Mouse (Mus musculus) ES-E14 (cell line): ENCODE results near the gene Tnnt3. TPM values are rescaled to one million over a fixed set of nuclear protein-coding genes. Genes with fewer than 3 reads are reported as not detected.

ENCODE experiments used
- DNase-seq: peaks from one replicate; pipeline ENCODE4 v3.0.0-alpha.2; 2013; ENCODE audit warnings: low read depth, low spot score
- H3K27ac ChIP-seq: 2 replicates; pipeline ENCODE4 v1.5.1; 2012; ENCODE audit warnings: low read depth, mild to moderate bottlenecking, low read length, moderate library complexity, mixed read lengths; ENCODE audit not compliant: poor library complexity, insufficient read depth, severe bottlenecking
- H3K36me3 ChIP-seq: 2 replicates; pipeline ENCODE4 v1.6.1; 2012; ENCODE audit warnings: mild to moderate bottlenecking, low read length, moderate library complexity, mixed read lengths; ENCODE audit not compliant: control insufficient read depth, poor library complexity, insufficient read depth, severe bottlenecking
- H3K4me1 ChIP-seq, 2 experiments: fragments of 150-350 bp in 1 of 2; sonication (generic) in 1 of 2; 2 replicates each; pipeline ENCODE4 v1.6.1; 2012; ENCODE audit warnings: low read length in 2 of 2, mild to moderate bottlenecking in 1 of 2, mixed read lengths in 1 of 2; ENCODE audit not compliant: control insufficient read depth in 2 of 2, insufficient read depth in 2 of 2, poor library complexity in 1 of 2
- H3K4me3 ChIP-seq, 2 experiments: fragments of 150-350 bp in 1 of 2; sonication (generic) in 1 of 2; 2 replicates each; pipeline ENCODE4 v1.5.1; 2012; ENCODE audit warnings: low read length in 2 of 2, low read depth in 1 of 2, mild to moderate bottlenecking in 1 of 2, mixed read lengths in 1 of 2; ENCODE audit not compliant: insufficient read depth in 1 of 2, poor library complexity in 1 of 2, severe bottlenecking in 1 of 2
- H3K9ac ChIP-seq: 2 replicates; pipeline ENCODE4 v1.6.1; 2012; ENCODE audit warnings: low read depth, mild to moderate bottlenecking, low read length, mixed read lengths; ENCODE audit not compliant: poor library complexity, insufficient read depth, severe bottlenecking
- H3K9me3 ChIP-seq: fragments of 150-350 bp; sonication (generic); 2 replicates; pipeline ENCODE4 v1.6.1; 2012; ENCODE audit warnings: low read depth, mild to moderate bottlenecking, low read length; ENCODE audit not compliant: control insufficient read depth, insufficient read depth
- CHD2 ChIP-seq: IDR thresholded peaks from 2 replicates; pipeline ENCODE4 v1.6.1; 2014; ENCODE audit warnings: mild to moderate bottlenecking, low read depth, low read length, inconsistent platforms
- HCFC1 ChIP-seq: IDR thresholded peaks from 2 replicates; pipeline ENCODE4 v1.6.1; 2012; ENCODE audit warnings: low read length, inconsistent platforms, borderline replicate concordance; ENCODE audit not compliant: insufficient read depth
- MAFK ChIP-seq: IDR thresholded peaks from 2 replicates; pipeline ENCODE4 v1.6.1; 2014; ENCODE audit warnings: mild to moderate bottlenecking, low read depth, low read length, inconsistent platforms; ENCODE audit not compliant: insufficient read depth
- ZC3H11A ChIP-seq: IDR thresholded peaks from 2 replicates; pipeline ENCODE4 v1.6.1; 2012; ENCODE audit warnings: low read depth, mild to moderate bottlenecking, inconsistent platforms, low read length, borderline replicate concordance
- ZNF384 ChIP-seq: IDR thresholded peaks from 2 replicates; pipeline ENCODE4 v1.6.1; 2012; ENCODE audit warnings: low read depth, low read length, inconsistent platforms
- in situ Hi-C, 2 experiments: fragments of 600-800 bp; cut with MboI; formaldehyde crosslinking; loops; one replicate each; pipeline ENCODE4 v1.15.1; 2025; ENCODE audit warnings: low sequenced_read_pairs in 2 of 2, inconsistent platforms in 1 of 2; ENCODE audit not compliant: unreplicated experiment in 2 of 2
- total RNA-seq: library from RNA; depleted of rRNA; stranded (reverse); fragments of 300-350 nt; gene quantifications from 2 replicates; pipeline ENCODE4 v1.2.3, GENCODE M21; 2012

Tnnt3 gene
- total RNA-seq, 1 experiment, result 6.4 TPM

GRCm38 (mm10) chr7:142488053-142488452 is 10.6 kb upstream of the Tnnt3 start:
- Histone ChIP-seq H3K4me1 (peaks cover 2 to 9% of the 10 kb centered on the region in 2 experiments; a peak in 2 of 4 replicates), H3K27ac (no peak overlapping the region), H3K9ac (no peak overlapping the region), H3K4me3 (no peak overlapping the region), H3K9me3 (no peaks in the 10 kb centered on the region), H3K36me3 (no peaks in the 10 kb centered on the region)
- TF ChIP-seq HCFC1 (no peak), CHD2 (no peak), ZNF384 (no peak), ZC3H11A (no peak), MAFK (no peak)
- DNase-seq, result no peak
- in situ Hi-C loops, result no loop called here

- no peak for TF ChIP-seq MAFK
- no peak for TF ChIP-seq HCFC1
- no peak for TF ChIP-seq CHD2
- TF ChIP-seq ZC3H11A, result no peak
- TF ChIP-seq ZNF384, result no peak
- Histone ChIP-seq H3K27ac (no peak overlapping the region), H3K4me1 (no peaks in the 10 kb centered on the region), H3K9ac (no peak overlapping the region), H3K4me3 (no peak overlapping the region), H3K36me3 (no peaks in the 10 kb centered on the region), H3K9me3 (no peaks in the 10 kb centered on the region)
- DNase-seq, result no peak
- in situ Hi-C loops, result no loop called here
These were observed 5.1 kb upstream of the Tnnt3 start for GRCm38 (mm10) chr7:142493535-142493934.

GRCm38 (mm10) chr7:142496158-142496557 is 2.5 kb upstream of the Tnnt3 start:
- no peaks in the 10 kb centered on the region for H3K4me1 ChIP-seq
- no peak overlapping the region for H3K9ac ChIP-seq
- no peak overlapping the region for H3K27ac ChIP-seq
- H3K36me3 ChIP-seq, result no peaks in the 10 kb centered on the region
- no peak overlapping the region for H3K4me3 ChIP-seq
- TF ChIP-seq MAFK (no peak), ZC3H11A (no peak)
- in situ Hi-C loops, result no loop called here
- no peaks in the 10 kb centered on the region for H3K9me3 ChIP-seq
- DNase-seq, result no peak

GRCm38 (mm10) chr7:142496800-142497199 is 1.8 kb upstream of the Tnnt3 start:
- Histone ChIP-seq H3K9me3 (no peaks in the 10 kb centered on the region), H3K9ac (no peak overlapping the region), H3K4me1 (no peaks in the 10 kb centered on the region), H3K27ac (no peak overlapping the region), H3K4me3 (no peak overlapping the region), H3K36me3 (no peaks in the 10 kb centered on the region)
- TF ChIP-seq ZC3H11A (no peak), ZNF384 (no peak), CHD2 (no peak), HCFC1 (no peak), MAFK (no peak)
- in situ Hi-C loops, result no loop called here
- no peak for DNase-seq

- no peaks in the 10 kb centered on the region for H3K36me3 ChIP-seq
- in situ Hi-C loops, result no loop called here
- TF ChIP-seq ZNF384 (no peak), ZC3H11A (no peak), HCFC1 (no peak), CHD2 (no peak), MAFK (no peak)
- no peak for DNase-seq
- H3K4me1 ChIP-seq, result no peaks in the 10 kb centered on the region
- H3K9me3 ChIP-seq, result no peaks in the 10 kb centered on the region
- no peak overlapping the region for H3K27ac ChIP-seq
- no peak overlapping the region for H3K9ac ChIP-seq
- no peak overlapping the region for H3K4me3 ChIP-seq
These were observed 861 bp upstream of the Tnnt3 start for GRCm38 (mm10) chr7:142497775-142498174.
